8 mouse cellular contexts compared by ENCODE assay signal in genomic region chr2:32606161-32607142, GRCm38 (mm10). TPM values are rescaled to one million over a fixed set of nuclear protein-coding genes. Genes with fewer than 3 reads are reported as not detected.
DNase-seq lines count a peak whose midpoint lies in the region; ATAC-seq and TF ChIP-seq lines count a peak whose summit lies in the region.

No protein-coding gene starts in this region.

- peak overlapping the region; percentile 89 for H3ac ChIP-seq in C2C12 (ENCODE audit: control insufficient read depth, insufficient read length, low read depth)

- H3K79me3 ChIP-seq in C2C12 (ENCODE audit: low read depth), result peaks cover 15% of the 10 kb centered on the region

- TF ChIP-seq CTCF in C2C12 (IDR thresholded peaks at IDR 0.05; ENCODE audit: control insufficient read depth, insufficient read depth, insufficient read length), result peak; percentile 20

- no peaks in the 10 kb centered on the region for H3K9me3 ChIP-seq in embryonic facial prominence, embryonic 11.5 days (replicated peaks; ENCODE audit: control insufficient read depth, low read length)
- H3K9me3 ChIP-seq in liver, embryonic 11.5 days (ENCODE audit: control insufficient read depth, low read length), result no peaks in the 10 kb centered on the region
- no peaks in the 10 kb centered on the region for H3K9me3 ChIP-seq in stomach, embryonic 16.5 days (replicated peaks; ENCODE audit: control insufficient read depth, low read length)

- H3K4me3 ChIP-seq in C2C12 (ENCODE audit: insufficient read depth, poor library complexity, severe bottlenecking), result peak overlapping the region; percentile 94
- H3K4me3 ChIP-seq in embryonic facial prominence, embryonic 11.5 days (ENCODE audit: low read depth, low read length), result peak overlapping the region; percentile 85
- peak overlapping the region; percentile 87 for H3K4me3 ChIP-seq in liver, embryonic 11.5 days (ENCODE audit: low read depth, low read length)
- H3K4me3 ChIP-seq in stomach, embryonic 16.5 days (replicated peaks; ENCODE audit: low read length), result peak overlapping the region; percentile 71

- H3K4me1 ChIP-seq in embryonic facial prominence, embryonic 11.5 days (ENCODE audit: control insufficient read depth, insufficient read depth, low read length), result peaks cover 2% of the 10 kb centered on the region; the same call in 1 of the 2 replicates
- H3K4me1 ChIP-seq in liver, embryonic 11.5 days (replicated peaks; ENCODE audit: control insufficient read depth, insufficient read depth, low read length), result peaks cover 53% of the 10 kb centered on the region
- peaks cover 34% of the 10 kb centered on the region for H3K4me1 ChIP-seq in stomach, embryonic 16.5 days (ENCODE audit: control insufficient read depth, insufficient read depth, low read length)

- H3K9ac ChIP-seq in embryonic facial prominence, embryonic 11.5 days (replicated peaks; ENCODE audit: low read length), result peak overlapping the region; percentile 86
- H3K9ac ChIP-seq in liver, embryonic 11.5 days (ENCODE audit: low read depth, low read length), result peak overlapping the region; percentile 83
- peak overlapping the region; percentile 86 for H3K9ac ChIP-seq in stomach, embryonic 16.5 days (ENCODE audit: low read length)

- H3K27ac ChIP-seq in embryonic facial prominence, embryonic 11.5 days (replicated peaks; ENCODE audit: low read depth, low read length), result peak overlapping the region; percentile 41; the same call in 1 of the 2 replicates
- H3K27ac ChIP-seq in liver, embryonic 11.5 days (ENCODE audit: low read depth, low read length), result peak overlapping the region; percentile 77
- H3K27ac ChIP-seq in stomach, embryonic 16.5 days (ENCODE audit: low read length), result peak overlapping the region; percentile 10; the same call in 1 of the 2 replicates

- DNase-seq in adrenal gland, postnatal 25 days, result peak; percentile 90
- DNase-seq in embryonic facial prominence, embryonic 11.5 days (ENCODE audit: low spot score), result peak; percentile 93
- DNase-seq in heart, adult 8-10 months (ENCODE audit: low spot score), result peak; percentile 83
- peak; percentile 69 to 73 for DNase-seq in kidney, adult 8-10 months
- peak; percentile 86 for DNase-seq in liver, embryonic 11.5 days (ENCODE audit: low spot score)
- peak; percentile 71 for DNase-seq in naive thymus-derived CD4-positive, alpha-beta T cell, adult 2 months (ENCODE audit: low read depth)

- peak; percentile 64 for ATAC-seq in embryonic facial prominence, embryonic 11.5 days (replicated peaks; ENCODE audit: insufficient number of reproducible peaks, low FRiP score, low TSS enrichment, low read depth)
- ATAC-seq in liver, embryonic 11.5 days (replicated peaks; ENCODE audit: low FRiP score), result peak; percentile 74
- peak; percentile 72 for ATAC-seq in stomach, embryonic 16.5 days (ENCODE audit: insufficient read depth, low FRiP score)

- WGBS in embryonic facial prominence, embryonic 11.5 days, result 17% methylated on average over 35 of the region's 55 CpGs
- WGBS in liver, embryonic 11.5 days, result 10% methylated on average over 52 of the region's 55 CpGs
- WGBS in stomach, embryonic 16.5 days, result 11% methylated on average over 55 of the region's 55 CpGs

- H3K4me2 ChIP-seq in embryonic facial prominence, embryonic 11.5 days (ENCODE audit: low read depth, low read length), result peak overlapping the region; percentile 89
- H3K4me2 ChIP-seq in liver, embryonic 11.5 days, result peak overlapping the region; percentile 96
- H3K4me2 ChIP-seq in stomach, embryonic 16.5 days (ENCODE audit: low read depth, low read length), result peak overlapping the region; percentile 84

- H3K79me2 ChIP-seq in C2C12 (ENCODE audit: control insufficient read depth, insufficient read depth), result peaks cover 42% of the 10 kb centered on the region

- no peaks in the 10 kb centered on the region for H3K27me3 ChIP-seq in C2C12 (ENCODE audit: control insufficient read depth, insufficient read depth, insufficient read length)
- no peaks in the 10 kb centered on the region for H3K27me3 ChIP-seq in embryonic facial prominence, embryonic 11.5 days (ENCODE audit: control insufficient read depth, insufficient read depth, low read length)
- no peaks in the 10 kb centered on the region for H3K27me3 ChIP-seq in liver, embryonic 11.5 days (replicated peaks; ENCODE audit: control insufficient read depth, insufficient read depth, low read length)
- no peaks in the 10 kb centered on the region; the same call in 1 of the 2 replicates for H3K27me3 ChIP-seq in stomach, embryonic 16.5 days (ENCODE audit: control insufficient read depth, insufficient read depth, low read length)

- H3K36me3 ChIP-seq in C2C12 (ENCODE audit: control insufficient read depth, insufficient read depth), result peaks cover 4% of the 10 kb centered on the region
- no peaks in the 10 kb centered on the region for H3K36me3 ChIP-seq in embryonic facial prominence, embryonic 11.5 days (replicated peaks; ENCODE audit: control insufficient read depth, insufficient read depth, low read depth, low read length)
- no peaks in the 10 kb centered on the region for H3K36me3 ChIP-seq in liver, embryonic 11.5 days (ENCODE audit: control insufficient read depth, insufficient read depth, low read length)
- H3K36me3 ChIP-seq in stomach, embryonic 16.5 days (ENCODE audit: control insufficient read depth, insufficient read depth, low read length), result no peaks in the 10 kb centered on the region

TF ChIP-seq in C2C12, 6 proteins besides CTCF, POLR2A, EP300 and RAD21:
- TF ChIP-seq MYOG (IDR thresholded peaks at IDR 0.05; ENCODE audit: control insufficient read depth, extremely low read depth, insufficient read length), result no peak
- peak; percentile 37 for TF ChIP-seq MAX (IDR thresholded peaks at IDR 0.05)

RNA-seq across cellular contexts. Expression of gene St6galnac6, which starts 6.9 kb away (rescaled TPM):
- 59.1 TPM for polyA plus RNA-seq in C2C12 (2012; fragmentation: generic; extraction: Trizol)
- total RNA-seq in adrenal gland, postnatal 25 days (2021), result 48.4 and 56.0 TPM in 2 replicates
- 6.3 and 6.8 TPM in 2 replicates for polyA plus RNA-seq in embryonic facial prominence, embryonic 11.5 days (2014; fragmentation: Nextera tagmentation; extraction: Ambion mirVana)
- 100 to 1,000 TPM; 102 to 131 (median 114) TPM for total RNA-seq in heart, adult 8-10 months (2022)
- 9.6 and 10.6 TPM in 2 replicates for polyA plus RNA-seq in liver, embryonic 11.5 days (2014; fragmentation: Nextera tagmentation; extraction: Ambion mirVana)
- polyA plus RNA-seq in stomach, embryonic 16.5 days (2015; fragmentation: Nextera tagmentation; extraction: Ambion mirVana), result 17.1 and 18.5 TPM in 2 replicates

RNA-seq across cellular contexts. Expression of gene Ak1, which starts 15.1 kb away (rescaled TPM):
- polyA plus RNA-seq in C2C12 (2012; fragmentation: generic; extraction: Trizol), result 184 TPM
- total RNA-seq in adrenal gland, postnatal 25 days (2021), result 43.4 and 61.9 TPM in 2 replicates
- polyA plus RNA-seq in embryonic facial prominence, embryonic 11.5 days (2014; fragmentation: Nextera tagmentation; extraction: Ambion mirVana), result 13.7 and 16.6 TPM in 2 replicates
- 100 to 1,000 TPM; 656 to 809 (median 697) TPM for total RNA-seq in heart, adult 8-10 months (2022)
- 6.7 and 8.3 TPM in 2 replicates for polyA plus RNA-seq in liver, embryonic 11.5 days (2014; fragmentation: Nextera tagmentation; extraction: Ambion mirVana)
- 27.4 and 60.2 TPM in 2 replicates for polyA plus RNA-seq in stomach, embryonic 16.5 days (2015; fragmentation: Nextera tagmentation; extraction: Ambion mirVana)

RNA-seq across cellular contexts. Expression of gene St6galnac4, which starts 19.6 kb away (rescaled TPM):
- polyA plus RNA-seq in C2C12 (2012; fragmentation: generic; extraction: Trizol), result 82.3 TPM
- total RNA-seq in adrenal gland, postnatal 25 days (2021), result 8.8 and 9.4 TPM in 2 replicates
- 20.3 and 22.8 TPM in 2 replicates for polyA plus RNA-seq in embryonic facial prominence, embryonic 11.5 days (2014; fragmentation: Nextera tagmentation; extraction: Ambion mirVana)
- total RNA-seq in heart, adult 8-10 months (2022), result 10 to 100 TPM; 15.6 to 23.2 (median 20.7) TPM
- polyA plus RNA-seq in liver, embryonic 11.5 days (2014; fragmentation: Nextera tagmentation; extraction: Ambion mirVana), result 26.0 and 28.8 TPM in 2 replicates
- polyA plus RNA-seq in stomach, embryonic 16.5 days (2015; fragmentation: Nextera tagmentation; extraction: Ambion mirVana), result 19.8 and 22.9 TPM in 2 replicates

RNA-seq across cellular contexts. Expression of gene 9430097D07Rik, which starts 31.0 kb away (rescaled TPM):
- 0.04 TPM for polyA plus RNA-seq in C2C12 (2012; fragmentation: generic; extraction: Trizol)
- total RNA-seq in adrenal gland, postnatal 25 days (2021), result not detected in 2 replicates
- polyA plus RNA-seq in embryonic facial prominence, embryonic 11.5 days (2014; fragmentation: Nextera tagmentation; extraction: Ambion mirVana), result 0.32 and 0.36 TPM in 2 replicates
- not detected for total RNA-seq in heart, adult 8-10 months (2022)
- polyA plus RNA-seq in liver, embryonic 11.5 days (2014; fragmentation: Nextera tagmentation; extraction: Ambion mirVana), result not detected in 2 replicates
- polyA plus RNA-seq in stomach, embryonic 16.5 days (2015; fragmentation: Nextera tagmentation; extraction: Ambion mirVana), result 0.10 and 0.15 TPM in 2 replicates

RNA-seq across cellular contexts. Expression of gene Pip5kl1, which starts 31.9 kb away (rescaled TPM):
- 0.05 TPM for polyA plus RNA-seq in C2C12 (2012; fragmentation: generic; extraction: Trizol)
- total RNA-seq in adrenal gland, postnatal 25 days (2021), result not detected in 2 replicates
- polyA plus RNA-seq in embryonic facial prominence, embryonic 11.5 days (2014; fragmentation: Nextera tagmentation; extraction: Ambion mirVana), result 2.3 and 3.3 TPM in 2 replicates
- total RNA-seq in heart, adult 8-10 months (2022), result under 1 TPM in 1 of 4 experiments, not detected in 3; 0.34 TPM
- 0.48 TPM in 1 of 2 replicates, not detected in the other for polyA plus RNA-seq in liver, embryonic 11.5 days (2014; fragmentation: Nextera tagmentation; extraction: Ambion mirVana)
- 0.56 and 0.67 TPM in 2 replicates for polyA plus RNA-seq in stomach, embryonic 16.5 days (2015; fragmentation: Nextera tagmentation; extraction: Ambion mirVana)

Comparison
In these comparisons a context has a peak if more than half of its experiments do, and no peak if none do; other contexts are left out.
1. Peak in every context shown above with its lines: DNase-seq, ATAC-seq, H3K4me3 ChIP-seq and H3K27ac ChIP-seq.
2. H3K27ac ChIP-seq: peak in every context shown above with its lines; median percentile 77 in liver, embryonic 11.5 days; 41 in embryonic facial prominence, embryonic 11.5 days; 10 in stomach, embryonic 16.5 days.